Comparison of ENCODE assay signal across 24 mouse cellular contexts in genomic region chr19:15127122-15127521, GRCm38 (mm10).
A peak's percentile ranks its signal among the peaks of the same experiment; 100 is the strongest.
DNase-seq lines count a peak whose midpoint lies in the region; TF ChIP-seq lines count a peak whose summit lies in the region.
"Had no signal": no experiment of that assay in that cellular context is flagged by ENCODE, and none has a peak within 500 bp of the region (broad histone marks: within the 10 kb centered on the region; RNA-seq: fewer than 3 reads in every experiment).

No protein-coding gene starts in this region.

- no peak overlapping the region for H3K4me3 ChIP-seq in left cerebral cortex, adult 2 months
- H3K4me3 ChIP-seq: embryonic facial prominence, embryonic 13.5 days; erythroblast, embryonic 14.5 days; heart, embryonic 10.5 days; kidney, embryonic 15.5 days; limb, embryonic 13.5 days; midbrain, embryonic 13.5 days had no signal

- no peak for TF ChIP-seq CTCF in left cerebral cortex, adult 2 months (IDR thresholded peaks at IDR 0.05)

- peak; percentile 19 for DNase-seq in embryo, embryonic 11 days
- DNase-seq in embryo, embryonic 9.5 days (ENCODE audit: extremely low spot score): no peak
- peak; percentile 1 to 2 for DNase-seq in left cerebral cortex, postnatal 14 days (ENCODE audit: low spot score in 2 of 2)
- no peak for DNase-seq in left cerebral cortex, postnatal 10 days (ENCODE audit: extremely low spot score in 1 of 2, low spot score in 2 of 2)
- DNase-seq in brain, adult 2 months (ENCODE audit: low read depth, low spot score): peak; percentile 32
- peak; percentile 14 for DNase-seq in forelimb bud, embryonic 11.5 days (ENCODE audit: low read depth, low spot score)
- no peak for DNase-seq in left cerebral cortex, adult 2 months (ENCODE audit: extremely low spot score in 1 of 2, low spot score in 2 of 2)
- no peak for DNase-seq in heart, postnatal 10 days
- DNase-seq: adrenal gland, adult 8-10 months; cerebellum, adult 11-12 months; cerebellum, adult 9-11 months; gastrocnemius, postnatal 10 days; kidney, adult 18-20 months; kidney, postnatal 25 days; lung, postnatal 36 days; thymus, adult 2 months; thymus, postnatal 36 days had no signal

- intact Hi-C loops in left cerebral cortex, postnatal 14 days (cut with DNase I): no loop called here
- intact Hi-C loops in left cerebral cortex, postnatal 10 days (cut with DNase I): no loop called here
- intact Hi-C loops in left cerebral cortex, adult 2 months (cut with DNase I): no loop called here
- intact Hi-C loops in heart, postnatal 10 days (cut with DNase I): no loop called here

- no peak overlapping the region for H3K27ac ChIP-seq in left cerebral cortex, adult 2 months
- H3K27ac ChIP-seq: embryonic facial prominence, embryonic 13.5 days; heart, embryonic 10.5 days; hindbrain, embryonic 14.5 days; kidney, embryonic 15.5 days; limb, embryonic 13.5 days; midbrain, embryonic 13.5 days had no signal

Comparison
In these comparisons a context has a peak if more than half of its experiments do, and no peak if none do; other contexts are left out.
1. DNase-seq: peak in embryo, embryonic 11 days (single experiment), left cerebral cortex, postnatal 14 days (2 of 2), brain, adult 2 months (single experiment) and forelimb bud, embryonic 11.5 days (single experiment); none in embryo, embryonic 9.5 days (single experiment), left cerebral cortex, postnatal 10 days (0 of 2), left cerebral cortex, adult 2 months (0 of 2) and heart, postnatal 10 days (0 of 2).